Mouse (Mus musculus) B cell, adult 62 days (primary cell): ENCODE measurements around the gene Spata16. TPM values are rescaled to one million over a fixed set of nuclear protein-coding genes. Genes with fewer than 3 reads are reported as not detected.

Source experiments
- total RNA-seq: library from RNA; stranded (reverse); gene quantifications from 4 replicates; pipeline ENCODE4 v1.2.4, GENCODE M21; 2023

The Spata16 gene
- total RNA-seq = not detected in 4 replicates

DNA sequence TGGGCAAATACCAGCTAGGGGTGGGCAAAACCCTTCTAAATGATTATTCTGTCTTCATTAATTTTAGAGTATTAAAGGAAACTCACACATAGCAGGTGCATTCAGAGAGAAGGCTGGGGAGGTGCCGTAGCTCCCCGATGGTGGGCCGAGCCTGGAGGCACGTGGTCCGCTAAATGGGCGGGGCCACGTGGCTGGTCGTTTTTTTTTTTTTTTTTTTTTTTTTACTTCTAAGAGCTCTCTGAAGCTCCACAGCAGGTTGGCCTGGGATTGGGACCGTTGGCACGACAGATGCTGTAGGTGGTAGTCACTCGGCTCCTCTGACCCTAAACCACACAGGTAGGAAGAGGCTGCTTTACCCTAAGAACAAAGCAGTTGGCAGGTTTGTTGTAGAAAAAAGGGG is at the start of gene Spata16:
TSS of gene Spata16 (plus strand) at position 219 of the 400 bp plus-strand sequence.

